23 mouse cellular contexts compared by ENCODE assay signal in genomic region chr14:29738751-29739150, GRCm38 (mm10). TPM values are rescaled to one million over a fixed set of nuclear protein-coding genes. Genes with fewer than 3 reads are reported as not detected.
"Had no signal": no experiment of that assay in that cellular context is flagged by ENCODE, and none has a peak within 500 bp of the region (broad histone marks: within the 10 kb centered on the region; RNA-seq: fewer than 3 reads in every experiment).

No protein-coding gene starts in this region.

- H3K27me3 ChIP-seq: forebrain, embryonic 15.5 days; hindbrain, embryonic 13.5 days; hindbrain, embryonic 15.5 days; kidney, embryonic 15.5 days; limb, embryonic 12.5 days; liver, embryonic 15.5 days had no signal

- H3K27ac ChIP-seq: forebrain, embryonic 15.5 days; heart, adult 2 months; hindbrain, embryonic 13.5 days; hindbrain, embryonic 15.5 days; hindbrain, postnatal 0 days; kidney, embryonic 15.5 days; kidney, postnatal 0 days; left cerebral cortex, adult 2 months; limb, embryonic 10.5 days; limb, embryonic 12.5 days; liver, embryonic 15.5 days had no signal

- H3K4me3 ChIP-seq: forebrain, embryonic 15.5 days; heart, adult 2 months; hindbrain, embryonic 13.5 days; hindbrain, embryonic 15.5 days; kidney, embryonic 15.5 days; left cerebral cortex, adult 2 months; limb, embryonic 10.5 days; limb, embryonic 12.5 days; liver, embryonic 15.5 days had no signal

- H3K4me2 ChIP-seq: forebrain, embryonic 15.5 days; hindbrain, embryonic 13.5 days; hindbrain, embryonic 15.5 days; kidney, embryonic 15.5 days; limb, embryonic 12.5 days; liver, embryonic 15.5 days had no signal

- H3K4me1 ChIP-seq: forebrain, embryonic 15.5 days; hindbrain, embryonic 13.5 days; hindbrain, embryonic 15.5 days; kidney, embryonic 15.5 days; limb, embryonic 10.5 days; limb, embryonic 12.5 days; liver, embryonic 15.5 days had no signal

- DNase-seq: forebrain, postnatal 0 days; gastrocnemius, postnatal 14 days; gastrocnemius, postnatal 36 days; heart, adult 2 months; heart, postnatal 10 days; kidney, adult 11 months; kidney, adult 2 months; kidney, adult 9 months; kidney, postnatal 14 days; kidney, postnatal 36 days had no signal

- H3K9me3 ChIP-seq: forebrain, embryonic 15.5 days; hindbrain, embryonic 13.5 days; hindbrain, embryonic 15.5 days; kidney, embryonic 15.5 days; limb, embryonic 10.5 days; liver, embryonic 15.5 days had no signal

- H3K9ac ChIP-seq: forebrain, embryonic 15.5 days; forebrain, postnatal 0 days; hindbrain, embryonic 13.5 days; hindbrain, embryonic 15.5 days; kidney, embryonic 15.5 days; limb, embryonic 12.5 days; liver, embryonic 15.5 days had no signal

- H3K36me3 ChIP-seq: forebrain, embryonic 15.5 days; hindbrain, embryonic 13.5 days; hindbrain, embryonic 15.5 days; kidney, embryonic 15.5 days; limb, embryonic 10.5 days; limb, embryonic 12.5 days; liver, embryonic 15.5 days had no signal

- ATAC-seq: forebrain, embryonic 15.5 days; forebrain, postnatal 0 days; hindbrain, postnatal 0 days; intestine, embryonic 16.5 days had no signal

RNA-seq across cellular contexts. Expression of gene Cacna2d3, which starts 17.1 kb away (rescaled TPM):
- total RNA-seq: hematopoietic stem cell, adult 5-6 weeks; liver, adult 2 months had no signal
- polyA plus RNA-seq: liver, adult 2 months had no signal
